Mouse (Mus musculus): ENCODE results near the gene Gm49395. TPM values are rescaled to one million over a fixed set of nuclear protein-coding genes. Genes with fewer than 3 reads are reported as not detected.

Gene Gm49395
- total and polyA plus RNA-seq, 3 experiments: 0.30 to 0.69 TPM; not detected in 1

DNA sequence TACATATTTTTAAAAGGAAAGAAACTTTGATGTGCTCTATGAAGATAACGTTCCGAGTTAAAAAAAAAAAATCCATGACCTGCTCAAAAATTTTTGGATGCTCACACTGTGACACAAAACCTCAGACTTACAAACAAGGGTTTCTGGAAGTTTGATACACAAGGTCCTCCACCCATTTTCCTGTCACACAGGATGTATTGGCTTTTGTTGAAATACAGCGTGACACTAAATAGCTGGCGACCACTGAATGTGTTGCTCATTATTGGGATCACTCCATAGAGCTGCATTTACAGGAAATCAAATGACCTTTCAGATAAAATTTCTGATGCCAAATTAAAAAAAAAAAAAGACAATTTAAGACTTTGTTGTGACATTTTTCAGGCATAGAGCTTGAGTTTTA, 23.4 kb upstream of the Gm49395 start:
- in situ Hi-C loops (cut with MboI; ENCODE audit: low pct_ligation_motif_present, low pct_unique_long_range_greater_than_20kb, low sequenced_read_pairs): no loop called here
- no peak overlapping the region for H3K9ac ChIP-seq (ENCODE audit: insufficient read depth, low read depth)
- no peak overlapping the region for H3K27ac ChIP-seq (ENCODE audit: insufficient read depth, low read depth)
- dilution Hi-C loops (cut with MboI; ENCODE audit: extremely low pct_ligation_motif_present, extremely low pct_unique_long_range_greater_than_20kb, low sequenced_read_pairs): no loop called here
- H3K4me2 ChIP-seq (ENCODE audit: insufficient read depth, low read depth, poor library complexity, severe bottlenecking): no peak overlapping the region
- no peak for TF ChIP-seq SIN3A (IDR thresholded peaks at IDR 0.05; ENCODE audit: low read length)
- TF ChIP-seq IRF4 (IDR thresholded peaks at IDR 0.05; ENCODE audit: low read depth, low read length): no peak
- TF ChIP-seq USF1 (IDR thresholded peaks at IDR 0.05; ENCODE audit: low read depth, low read length): no peak
- DNase-seq (ENCODE audit: extremely low read depth): no peak
- no peaks in the 10 kb centered on the region for H3K27me3 ChIP-seq (replicated peaks)
- no peaks in the 10 kb centered on the region for H3K79me2 ChIP-seq (replicated peaks; ENCODE audit: control insufficient read depth, extremely low read depth, insufficient read depth, poor library complexity, severe bottlenecking)
- H3K9me3 ChIP-seq (replicated peaks; ENCODE audit: low read length): no peaks in the 10 kb centered on the region
- H3K4me1 ChIP-seq (ENCODE audit: control insufficient read depth in 1 of 2, insufficient read depth in 2 of 2): no peaks in the 10 kb centered on the region
- no peaks in the 10 kb centered on the region for H3K36me3 ChIP-seq (replicated peaks in 1 of 2; ENCODE audit: control insufficient read depth in 1 of 2, insufficient read depth in 1 of 2, low read length in 1 of 2)
- no peak overlapping the region for H3K4me3 ChIP-seq (replicated peaks in 1 of 3; ENCODE audit: low read depth in 2 of 3, low read length in 2 of 3, poor library complexity in 1 of 3)

DNA sequence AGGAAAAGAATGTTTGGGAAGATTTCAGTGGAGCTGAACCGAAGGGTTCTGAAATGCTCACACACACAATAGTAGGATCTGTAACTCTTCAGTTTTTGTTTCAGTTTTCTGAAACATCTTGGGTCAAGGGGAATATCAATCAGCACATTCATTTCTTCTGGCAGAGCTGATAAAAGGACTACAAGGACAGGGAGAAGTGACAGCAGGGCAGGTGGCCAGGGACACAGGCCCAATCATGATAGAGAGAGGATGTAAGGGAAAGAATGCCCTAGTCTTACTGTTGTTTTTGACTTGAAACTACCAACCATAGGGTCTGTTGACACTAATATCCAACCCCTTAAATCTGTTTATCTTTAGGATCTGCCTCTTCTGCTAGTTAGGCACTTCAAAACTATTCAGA, 22.8 kb upstream of the Gm49395 start:
- H3K4me3 ChIP-seq (replicated peaks in 1 of 3; ENCODE audit: low read depth in 2 of 3, low read length in 2 of 3, poor library complexity in 1 of 3): no peak overlapping the region
- TF ChIP-seq MAZ (IDR thresholded peaks at IDR 0.05; ENCODE audit: low read depth, low read length) (no peak), CHD1 (IDR thresholded peaks at IDR 0.05; ENCODE audit: low read depth, low read length) (no peak), MAFK (IDR thresholded peaks at IDR 0.05; ENCODE audit: insufficient replicate concordance, low read length) (no peak), PAX5 (IDR thresholded peaks at IDR 0.05; ENCODE audit: low read length) (no peak), EP300 (IDR thresholded peaks at IDR 0.05; ENCODE audit: low read length) (no peak), MEF2A (IDR thresholded peaks at IDR 0.05; ENCODE audit: borderline replicate concordance, low read depth, low read length) (no peak), E2F4 (IDR thresholded peaks at IDR 0.05; ENCODE audit: insufficient replicate concordance, low read depth, low read length) (no peak), MAX (IDR thresholded peaks at IDR 0.05; ENCODE audit: low read length) (no peak), POLR2AphosphoS2 (IDR thresholded peaks at IDR 0.05; ENCODE audit: low read depth, low read length) (no peak), USF1 (IDR thresholded peaks at IDR 0.05; ENCODE audit: low read depth, low read length) (no peak), MYC (IDR thresholded peaks at IDR 0.05; ENCODE audit: low read depth, low read length) (no peak), UBTF (IDR thresholded peaks at IDR 0.05; ENCODE audit: low read depth, low read length) (no peak), SIN3A (IDR thresholded peaks at IDR 0.05; ENCODE audit: low read length) (no peak), IRF4 (IDR thresholded peaks at IDR 0.05; ENCODE audit: low read depth, low read length) (no peak), NELFE (IDR thresholded peaks at IDR 0.05; ENCODE audit: low read depth, low read length) (no peak), CTCF (conservative IDR thresholded peaks at IDR 0.05 in 1 of 2, IDR thresholded peaks at IDR 0.05 in 1 of 2; ENCODE audit: low read depth in 2 of 2, low read length in 2 of 2) (no peak), MXI1 (IDR thresholded peaks at IDR 0.05; ENCODE audit: low read depth, low read length) (no peak), JUND (conservative IDR thresholded peaks at IDR 0.05; ENCODE audit: low read depth, low read length) (no peak), ZNF384 (IDR thresholded peaks at IDR 0.05; ENCODE audit: low read depth, low read length) (no peak)
- no peak for DNase-seq (ENCODE audit: extremely low read depth)
- no peaks in the 10 kb centered on the region for H3K27me3 ChIP-seq (replicated peaks)
- no peak overlapping the region for H3K4me2 ChIP-seq (ENCODE audit: insufficient read depth, low read depth, poor library complexity, severe bottlenecking)
- no peak overlapping the region for H3K9ac ChIP-seq (ENCODE audit: insufficient read depth, low read depth)
- no peaks in the 10 kb centered on the region for H3K9me3 ChIP-seq (replicated peaks; ENCODE audit: low read length)
- no peaks in the 10 kb centered on the region for H3K4me1 ChIP-seq (ENCODE audit: control insufficient read depth in 1 of 2, insufficient read depth in 2 of 2)
- H3K79me2 ChIP-seq (replicated peaks; ENCODE audit: control insufficient read depth, extremely low read depth, insufficient read depth, poor library complexity, severe bottlenecking): no peaks in the 10 kb centered on the region
- H3K27ac ChIP-seq (ENCODE audit: insufficient read depth, low read depth): no peak overlapping the region
- dilution Hi-C loops (cut with MboI; ENCODE audit: extremely low pct_ligation_motif_present, extremely low pct_unique_long_range_greater_than_20kb, low sequenced_read_pairs) (no loop called here), in situ Hi-C loops (cut with MboI; ENCODE audit: low pct_ligation_motif_present, low pct_unique_long_range_greater_than_20kb, low sequenced_read_pairs) (no loop called here)
- H3K36me3 ChIP-seq (replicated peaks in 1 of 2; ENCODE audit: control insufficient read depth in 1 of 2, insufficient read depth in 1 of 2, low read length in 1 of 2): no peaks in the 10 kb centered on the region
